10 mouse cellular contexts compared by ENCODE assay signal in the genomic region with DNA sequence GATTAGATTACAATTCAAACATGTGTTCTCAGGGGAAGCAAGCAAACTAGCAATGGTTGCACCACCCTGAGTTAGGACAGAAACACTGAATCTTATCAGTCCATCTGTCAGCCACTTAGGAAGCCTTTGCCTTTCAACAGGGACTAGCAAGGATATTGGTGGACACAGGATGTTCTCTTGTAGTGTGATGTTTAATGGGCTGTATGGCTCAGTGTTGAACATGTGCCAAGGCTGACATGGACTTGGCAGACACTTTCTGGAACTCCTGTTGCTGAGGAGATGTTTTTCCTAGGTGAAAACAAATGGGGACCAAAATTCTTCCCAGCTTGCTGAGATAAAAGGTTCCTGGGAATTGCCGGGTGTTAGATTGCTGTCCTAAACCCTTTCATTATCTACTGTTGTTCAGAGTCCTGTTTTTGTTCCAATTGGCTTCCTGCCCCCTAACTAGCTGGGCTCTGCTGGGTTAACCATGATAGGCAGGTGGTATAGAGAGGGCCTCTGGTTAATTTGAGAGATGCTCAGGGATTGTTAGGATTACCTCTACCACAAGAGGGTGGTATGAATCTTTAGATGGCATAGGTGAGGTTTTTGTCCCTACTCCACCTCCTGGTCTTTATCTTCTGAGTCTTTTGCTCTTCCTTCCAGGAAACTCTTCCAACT.
A peak's percentile ranks its signal among the peaks of the same experiment; 100 is the strongest.
DNase-seq lines count a peak whose midpoint lies in the region; ATAC-seq and TF ChIP-seq lines count a peak whose summit lies in the region.
"Had no signal": no experiment of that assay in that cellular context is flagged by ENCODE, and none has a peak within 500 bp of the region (broad histone marks: within the 10 kb centered on the region; RNA-seq: fewer than 3 reads in every experiment).

No protein-coding gene starts in this region.

- H3K4me3 ChIP-seq in heart, postnatal 0 days (ENCODE audit: low read depth, low read length) = no peak overlapping the region
- no peak overlapping the region for H3K4me3 ChIP-seq in kidney, embryonic 15.5 days (replicated peaks)
- H3K4me3 ChIP-seq: lung, embryonic 15.5 days had no signal

- H3K9me3 ChIP-seq in heart, postnatal 0 days (replicated peaks; ENCODE audit: control insufficient read depth, low read length) = no peaks in the 10 kb centered on the region
- no peaks in the 10 kb centered on the region for H3K9me3 ChIP-seq in kidney, embryonic 15.5 days (replicated peaks)
- H3K9me3 ChIP-seq: lung, embryonic 15.5 days had no signal

- no peaks in the 10 kb centered on the region for H3K36me3 ChIP-seq in heart, postnatal 0 days (replicated peaks; ENCODE audit: control insufficient read depth, insufficient read depth, low read length)
- no peaks in the 10 kb centered on the region for H3K36me3 ChIP-seq in kidney, embryonic 15.5 days
- H3K36me3 ChIP-seq: lung, embryonic 15.5 days had no signal

- intact Hi-C loops in heart, postnatal 14 days (cut with DNase I) = no loop called here

- H3K4me1 ChIP-seq in heart, postnatal 0 days (ENCODE audit: control insufficient read depth, insufficient read depth) = no peaks in the 10 kb centered on the region
- no peaks in the 10 kb centered on the region for H3K4me1 ChIP-seq in kidney, embryonic 15.5 days
- H3K4me1 ChIP-seq: lung, embryonic 15.5 days had no signal

- H3K9ac ChIP-seq in heart, postnatal 0 days (replicated peaks; ENCODE audit: low read depth, low read length) = no peak overlapping the region
- H3K9ac ChIP-seq in kidney, embryonic 15.5 days = no peak overlapping the region
- H3K9ac ChIP-seq: lung, embryonic 15.5 days had no signal

- 5% methylated on average over 1 of the region's 1 CpGs for WGBS in heart, postnatal 0 days
- WGBS in kidney, embryonic 15.5 days = 11% methylated on average over 1 of the region's 1 CpGs

- H3K27me3 ChIP-seq in heart, postnatal 0 days (ENCODE audit: control insufficient read depth, insufficient read depth, low read length) = no peaks in the 10 kb centered on the region
- H3K27me3 ChIP-seq in kidney, embryonic 15.5 days = no peaks in the 10 kb centered on the region
- H3K27me3 ChIP-seq: lung, embryonic 15.5 days had no signal

- DNase-seq in heart, postnatal 0 days (ENCODE audit: low spot score) = peak; percentile 14
- DNase-seq in heart, postnatal 14 days = no peak
- DNase-seq in 416B (ENCODE audit: low read depth) (peak; percentile 5), ZHBTc4 (ENCODE audit: low read depth, low spot score) (peak; percentile 11), MN1 (ENCODE audit: low spot score) (no peak)
- DNase-seq in frontal cortex, postnatal 36 days (ENCODE audit: low spot score in 2 of 2) = peak; percentile 1 to 15

- H3K4me2 ChIP-seq in heart, postnatal 0 days (ENCODE audit: low read depth, low read length) = no peak overlapping the region
- no peak overlapping the region for H3K4me2 ChIP-seq in kidney, embryonic 15.5 days
- H3K4me2 ChIP-seq: lung, embryonic 15.5 days had no signal

- no peak for ATAC-seq in heart, postnatal 0 days (ENCODE audit: insufficient read depth, low read depth)
- ATAC-seq in kidney, embryonic 15.5 days (replicated peaks; ENCODE audit: low FRiP score) = no peak
- ATAC-seq in erythroblast, adult 5-6 weeks (replicated peaks; ENCODE audit: low FRiP score, poor library complexity, severe bottlenecking) = no peak
- ATAC-seq: inflammation-experienced regulatory T-cells, adult 6 months had no signal

- no peak overlapping the region for H3K27ac ChIP-seq in heart, postnatal 0 days (ENCODE audit: low read depth)
- H3K27ac ChIP-seq in kidney, embryonic 15.5 days = no peak overlapping the region
- H3K27ac ChIP-seq: lung, embryonic 15.5 days had no signal

- TF ChIP-seq EP300 in heart, postnatal 0 days (IDR thresholded peaks at IDR 0.05; ENCODE audit: low read depth) = no peak

- peak; percentile 37; the same call in 1 of the 2 replicates for TF ChIP-seq CTCF in heart, postnatal 0 days (IDR thresholded peaks at IDR 0.05; ENCODE audit: low read depth)

Comparison
In these comparisons a context has a peak if more than half of its experiments do, and no peak if none do; other contexts are left out.
1. DNase-seq: peak in heart, postnatal 0 days (single experiment), 416B (single experiment), ZHBTc4 (single experiment) and frontal cortex, postnatal 36 days (2 of 2); none in heart, postnatal 14 days (0 of 2) and MN1 (single experiment).